Mouse (Mus musculus) urinary bladder, adult 18-20 months (tissue): ENCODE measurements around the gene Prex1.

Experiments used
- DNase-seq, 2 experiments: peaks; one replicate each; pipeline ENCODE4 v3.0.0; 2022; ENCODE audit warnings: low spot score in 2 of 2, mixed read lengths in 2 of 2

Prex1 gene

DNA sequence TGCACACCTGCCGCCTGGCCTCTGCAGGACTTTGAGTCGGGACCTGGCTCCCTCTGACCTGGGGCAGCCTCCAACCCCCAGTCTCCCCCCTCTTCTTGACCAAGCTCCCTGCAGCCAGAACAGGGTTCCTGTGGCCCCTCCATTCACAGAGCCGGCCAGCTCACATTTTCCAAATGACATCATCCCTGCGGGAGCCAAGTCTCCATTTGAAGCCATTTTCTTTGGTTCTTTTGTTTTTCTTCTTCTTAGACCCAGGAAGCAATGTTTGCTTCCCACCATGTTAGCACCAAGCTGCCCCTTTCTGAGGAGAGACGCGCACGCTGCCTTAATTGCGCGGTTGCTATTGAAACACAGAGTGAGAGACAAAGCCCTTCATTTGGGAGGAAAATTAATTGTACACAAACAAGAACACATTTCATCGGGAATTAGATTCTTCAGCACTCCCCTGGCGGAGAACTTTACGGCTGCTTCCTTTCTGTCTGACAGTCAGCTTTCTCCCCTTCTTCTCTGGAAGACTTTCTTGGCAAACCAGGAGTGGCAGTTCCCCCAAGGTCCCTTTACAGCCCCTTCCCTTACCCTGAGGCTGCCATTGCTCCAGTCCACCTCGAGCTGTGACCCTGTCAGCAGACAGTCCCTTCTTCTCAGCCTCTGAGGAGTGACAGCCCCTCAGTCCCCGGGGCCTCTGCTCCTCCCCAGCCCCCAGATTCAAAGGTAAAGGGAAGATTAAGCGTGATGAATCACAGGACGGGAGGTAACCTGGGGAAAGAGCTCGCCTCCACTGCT, 196.0 kb downstream of the Prex1 start:
- DNase-seq, result peak in 1 of 2 experiments; percentile 42

GRCm38 (mm10) chr2:166516818-166517353, 196.7 kb downstream of the Prex1 start:
- DNase-seq, result no peak
